ENCODE assay signal across 35 mouse cellular contexts in genomic region chr8:86050882-86051281, GRCm38 (mm10).
"Had no signal": no experiment of that assay in that cellular context is flagged by ENCODE, and none has a peak within 500 bp of the region (broad histone marks: within the 10 kb centered on the region; RNA-seq: fewer than 3 reads in every experiment).

No protein-coding gene starts in this region.

- H3K27me3 ChIP-seq: heart, embryonic 12.5 days; heart, embryonic 13.5 days; heart, embryonic 15.5 days; hindbrain, embryonic 12.5 days; hindbrain, embryonic 13.5 days; hindbrain, embryonic 15.5 days; intestine, embryonic 15.5 days; kidney, embryonic 15.5 days had no signal

- H3K36me3 ChIP-seq: heart, embryonic 15.5 days; hindbrain, embryonic 12.5 days; hindbrain, embryonic 13.5 days; hindbrain, embryonic 15.5 days; intestine, embryonic 15.5 days had no signal

- H3K9ac ChIP-seq: heart, embryonic 12.5 days; heart, embryonic 13.5 days; heart, embryonic 15.5 days; hindbrain, embryonic 12.5 days; hindbrain, embryonic 13.5 days; hindbrain, embryonic 14.5 days; hindbrain, embryonic 15.5 days; intestine, embryonic 15.5 days; kidney, embryonic 15.5 days had no signal

- ATAC-seq: hindbrain, embryonic 16.5 days; hindbrain, postnatal 0 days; inflammation-experienced regulatory T-cells, adult 6 months; intestine, embryonic 15.5 days; intestine, embryonic 16.5 days; intestine, postnatal 0 days had no signal

- H3K4me3 ChIP-seq: heart, embryonic 10.5 days; heart, embryonic 12.5 days; heart, embryonic 13.5 days; heart, embryonic 15.5 days; hindbrain, embryonic 10.5 days; hindbrain, embryonic 12.5 days; hindbrain, embryonic 13.5 days; hindbrain, embryonic 15.5 days; intestine, embryonic 15.5 days; kidney, embryonic 15.5 days; layer of hippocampus, adult 2 months had no signal

- H3K4me2 ChIP-seq: heart, embryonic 11.5 days; heart, embryonic 12.5 days; heart, embryonic 13.5 days; heart, embryonic 15.5 days; hindbrain, embryonic 12.5 days; hindbrain, embryonic 13.5 days; hindbrain, embryonic 14.5 days; hindbrain, embryonic 15.5 days; intestine, embryonic 15.5 days; kidney, embryonic 15.5 days had no signal

- DNase-seq: heart, postnatal 10 days; heart, postnatal 14 days; heart, postnatal 36 days; heart, postnatal 4 days; kidney, adult 11 months; kidney, adult 18-20 months; kidney, adult 2 months; kidney, adult 8-10 months; kidney, adult 9 months; kidney, postnatal 10 days; kidney, postnatal 14 days; kidney, postnatal 25 days; kidney, postnatal 36 days; kidney, postnatal 4 days; layer of hippocampus, adult 9-11 months; layer of hippocampus, postnatal 36 days had no signal

- H3K27ac ChIP-seq: heart, embryonic 10.5 days; heart, embryonic 13.5 days; heart, embryonic 15.5 days; hindbrain, embryonic 10.5 days; hindbrain, embryonic 12.5 days; hindbrain, embryonic 13.5 days; hindbrain, embryonic 14.5 days; hindbrain, embryonic 15.5 days; hindbrain, postnatal 0 days; intestine, embryonic 15.5 days; kidney, embryonic 15.5 days; kidney, postnatal 0 days; layer of hippocampus, adult 2 months had no signal

- H3K9me3 ChIP-seq: heart, embryonic 10.5 days; heart, embryonic 12.5 days; heart, embryonic 13.5 days; heart, embryonic 15.5 days; hindbrain, embryonic 10.5 days; hindbrain, embryonic 12.5 days; hindbrain, embryonic 13.5 days; hindbrain, embryonic 15.5 days; intestine, embryonic 15.5 days; kidney, embryonic 15.5 days had no signal

- H3K4me1 ChIP-seq: heart, embryonic 10.5 days; heart, embryonic 12.5 days; heart, embryonic 13.5 days; heart, embryonic 15.5 days; hindbrain, embryonic 10.5 days; hindbrain, embryonic 12.5 days; hindbrain, embryonic 13.5 days; hindbrain, embryonic 15.5 days; intestine, embryonic 15.5 days; kidney, embryonic 15.5 days had no signal
